Mouse (Mus musculus) embryonic fibroblast, embryonic 13.5 days (primary cell): ENCODE results near the gene Camta1.

Source experiments
- CTCF ChIP-seq: IDR thresholded peaks from 2 replicates; pipeline ENCODE4 v1.5.1; 2011; ENCODE audit warnings: mild to moderate bottlenecking, control low read depth, low read length, moderate library complexity, borderline replicate concordance; ENCODE audit not compliant: insufficient read depth
- POLR2A ChIP-seq: IDR thresholded peaks from 2 replicates; pipeline ENCODE4 v1.6.1; 2011; ENCODE audit warnings: low read depth, mild to moderate bottlenecking, control low read depth, low read length, moderate library complexity

GRCm38 (mm10) chr4:151604481-151604880 is 257.2 kb downstream of the Camta1 start:
- no peak for TF ChIP-seq POLR2A
- TF ChIP-seq CTCF: 0 out of 2 replicates have a peak, but pooled peaks have one; percentile 1
